Mouse (Mus musculus) frontal cortex, adult (tissue): Measurements from ENCODE around the gene Pdzrn3.

Experiments
- ATAC-seq: cut with Nextera tagmentation; 2 replicates; pipeline ENCODE4 v1.9.2; 2017; ENCODE audit warnings: mild to moderate bottlenecking, moderate library complexity, mixed read lengths; ENCODE audit not compliant: low TSS enrichment

Gene Pdzrn3

DNA sequence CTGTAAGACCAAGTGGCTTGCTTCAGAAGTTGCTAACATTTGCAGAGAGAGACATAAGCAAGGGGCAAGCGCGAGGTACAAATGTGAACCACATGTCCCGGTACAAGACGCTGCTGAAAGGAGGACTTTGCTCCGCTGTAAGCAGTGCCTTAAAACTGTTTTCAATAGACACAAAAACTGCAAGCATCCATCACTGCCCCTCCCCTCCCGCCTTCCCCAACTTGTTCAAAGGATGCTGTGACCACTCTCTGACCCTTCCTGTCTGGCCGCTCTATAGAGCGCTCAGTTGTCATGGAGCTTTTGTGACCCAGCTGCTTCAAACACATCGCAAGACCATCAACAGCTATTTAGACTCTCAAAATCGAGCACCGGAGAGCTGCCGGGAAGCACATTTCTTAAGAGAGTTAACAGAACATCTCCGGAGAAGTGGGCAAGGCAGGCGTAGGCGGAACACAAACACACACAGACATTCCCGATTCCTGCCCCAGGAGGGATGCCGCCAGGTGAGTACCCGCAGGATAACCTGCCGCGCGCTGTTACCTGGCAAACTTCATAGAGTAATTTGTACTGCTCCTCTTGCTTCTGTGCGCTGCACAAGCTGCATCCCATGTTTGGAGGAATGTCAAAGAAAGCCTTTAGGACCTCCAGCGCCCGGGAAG, 179.3 kb downstream of the Pdzrn3 start:
- ATAC-seq, result peak; percentile 22

DNA sequence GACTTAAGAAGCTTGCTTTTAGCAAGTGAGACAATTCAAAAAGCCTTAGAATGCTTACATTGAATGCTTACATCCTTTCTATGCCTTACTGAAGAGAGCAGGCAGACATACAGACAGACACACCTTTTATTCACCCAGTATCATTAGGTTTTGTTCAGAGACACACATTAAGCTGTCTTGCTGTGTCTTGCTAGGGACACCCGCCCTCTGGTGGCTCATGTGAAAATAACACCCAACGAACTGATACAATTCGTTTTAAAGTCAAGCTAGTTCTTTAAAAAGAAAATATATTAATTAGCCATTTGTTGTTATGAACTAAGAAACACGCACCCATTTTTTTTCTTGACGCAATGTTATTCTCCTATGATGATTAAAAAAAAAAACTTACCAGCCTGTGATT, 180.1 kb downstream of the Pdzrn3 start:
- ATAC-seq, result peak; percentile 38; the same call in 1 of the 2 replicates

DNA sequence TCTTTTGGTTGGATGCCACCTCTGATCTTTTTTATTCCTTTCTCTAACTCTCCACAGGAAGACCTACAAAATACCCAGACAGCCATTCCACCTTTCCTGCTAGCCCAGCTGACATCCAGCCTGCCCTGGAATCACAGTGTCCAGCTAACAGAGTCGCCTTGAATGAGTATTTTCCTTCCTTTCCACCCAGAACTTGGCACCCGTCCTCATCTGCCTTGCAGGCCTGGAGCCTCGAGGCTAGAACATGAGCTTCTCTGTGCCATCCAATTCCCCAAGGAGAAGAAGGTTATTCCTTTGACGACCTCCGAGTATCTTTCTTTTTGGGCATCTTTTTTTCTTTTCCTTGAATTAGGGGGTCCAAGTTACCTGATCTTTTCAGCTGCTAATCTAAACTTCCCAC, 181.8 kb downstream of the Pdzrn3 start:
- no peak for ATAC-seq

DNA sequence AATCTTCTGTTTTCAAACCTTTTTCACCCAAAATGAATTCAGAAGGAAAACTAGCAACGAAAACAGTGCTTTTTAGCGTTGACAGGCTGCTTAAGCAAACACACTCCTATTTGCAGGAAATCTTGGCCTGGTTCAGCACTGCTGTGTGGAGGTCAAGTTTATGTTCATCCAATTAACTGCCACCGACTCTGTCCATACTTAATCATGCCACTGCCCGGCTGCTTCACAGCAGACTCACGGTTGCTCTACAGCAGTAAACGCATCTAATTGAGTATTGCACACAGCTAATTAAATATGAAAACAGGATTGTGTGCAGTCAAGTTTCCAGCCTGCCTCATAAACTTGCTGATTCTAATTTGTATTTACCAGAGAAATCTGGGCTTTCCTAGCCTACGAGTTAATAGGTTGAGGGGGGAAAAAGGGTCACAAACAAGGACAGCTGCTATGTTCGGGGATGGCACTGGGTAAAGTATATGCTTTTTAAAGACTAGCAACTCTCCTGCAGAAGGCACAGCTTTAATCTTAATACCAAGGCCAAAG, 183.2 kb downstream of the Pdzrn3 start:
- ATAC-seq, result no peak

DNA sequence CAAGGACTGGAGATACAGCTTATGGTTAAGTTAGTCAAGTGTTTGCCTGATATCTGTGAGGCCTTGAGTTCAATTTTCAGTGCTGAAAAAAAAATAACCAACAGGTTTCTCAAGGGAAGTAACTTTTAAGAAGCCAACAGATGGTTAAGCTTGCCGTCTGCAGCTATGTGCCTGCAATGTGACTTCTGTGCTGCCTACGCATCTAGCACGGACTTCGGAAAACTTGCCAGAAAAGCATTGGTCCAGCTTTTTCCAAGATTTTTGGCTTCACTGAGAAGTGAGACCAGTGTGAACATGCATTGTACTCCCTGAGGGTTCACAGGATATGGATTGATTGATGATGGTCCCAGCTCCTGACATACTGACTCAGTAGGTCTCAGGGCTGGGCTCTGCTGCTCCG, 186.1 kb downstream of the Pdzrn3 start:
- ATAC-seq, result peak; percentile 42

DNA sequence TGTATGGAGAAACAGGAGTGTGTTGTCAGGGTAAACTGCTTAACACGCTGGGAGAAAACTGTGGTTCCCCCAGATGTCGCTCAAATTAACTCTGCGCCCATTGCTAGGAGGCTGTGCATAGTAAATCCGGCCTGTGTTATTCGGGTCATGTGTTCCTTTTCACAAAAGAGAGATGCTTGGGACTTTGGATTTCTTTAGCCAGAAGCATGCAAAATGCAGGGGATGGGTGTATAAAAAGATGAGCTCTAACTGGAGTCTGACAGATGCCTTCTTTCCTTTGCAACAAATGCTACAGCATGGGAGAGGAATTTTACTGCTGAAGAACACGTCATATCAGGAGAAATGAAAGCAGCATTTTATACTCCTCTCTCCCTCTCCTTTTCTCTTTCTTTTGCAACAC, 190.4 kb downstream of the Pdzrn3 start:
- peak; percentile 78 for ATAC-seq

DNA sequence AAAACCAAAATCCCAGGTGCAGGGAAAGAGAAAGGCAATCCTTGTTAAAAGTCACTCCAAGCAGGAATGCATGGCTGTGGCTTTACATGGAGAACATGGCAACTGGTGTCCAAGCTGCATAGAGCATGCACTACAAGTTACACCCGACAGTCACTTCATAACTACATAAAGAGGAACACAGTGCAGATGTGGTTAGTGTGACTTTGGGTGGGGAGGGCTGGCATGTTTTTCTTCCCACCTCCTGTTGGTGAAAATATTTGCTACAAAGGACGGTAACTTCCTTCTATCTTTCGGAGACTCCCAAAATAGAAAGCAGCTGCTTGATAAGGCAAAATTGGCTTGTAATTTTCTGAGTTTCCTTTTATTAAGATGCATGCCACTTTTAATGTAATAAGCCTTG, 190.8 kb downstream of the Pdzrn3 start:
- no peak for ATAC-seq

DNA sequence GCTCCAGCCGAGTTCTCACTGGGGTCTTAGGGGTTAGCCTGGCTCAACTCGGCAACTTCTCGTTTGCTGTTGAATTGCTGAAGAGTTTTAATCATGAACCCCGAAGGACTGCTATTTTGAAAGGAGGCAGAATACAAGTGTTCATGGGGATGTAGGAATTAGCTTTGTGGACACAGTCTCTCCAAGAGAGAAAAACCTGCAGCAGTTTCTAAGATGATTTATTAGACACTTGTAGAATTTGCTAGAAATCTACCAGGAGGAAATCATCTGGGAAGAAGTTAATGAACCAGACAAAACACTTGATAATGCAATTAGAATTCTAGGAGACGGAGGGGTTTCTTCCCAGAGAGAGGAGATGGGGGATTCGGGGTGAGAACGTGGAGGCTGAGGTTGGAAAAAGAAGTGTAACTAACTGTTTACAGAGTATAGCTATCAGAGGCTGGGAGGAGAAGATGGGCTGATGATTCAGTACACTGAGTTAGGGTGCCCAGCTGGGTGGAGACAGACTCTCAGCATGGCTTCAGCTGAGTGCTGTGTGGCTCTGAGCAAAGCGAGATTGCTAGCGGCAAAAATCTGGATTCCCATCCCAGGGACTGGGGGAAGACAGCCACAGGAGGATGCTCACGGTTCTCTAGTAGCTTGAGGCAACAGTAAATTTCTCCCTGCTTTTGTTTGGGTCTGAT, 193.5 kb downstream of the Pdzrn3 start:
- peak; percentile 75 for ATAC-seq

DNA sequence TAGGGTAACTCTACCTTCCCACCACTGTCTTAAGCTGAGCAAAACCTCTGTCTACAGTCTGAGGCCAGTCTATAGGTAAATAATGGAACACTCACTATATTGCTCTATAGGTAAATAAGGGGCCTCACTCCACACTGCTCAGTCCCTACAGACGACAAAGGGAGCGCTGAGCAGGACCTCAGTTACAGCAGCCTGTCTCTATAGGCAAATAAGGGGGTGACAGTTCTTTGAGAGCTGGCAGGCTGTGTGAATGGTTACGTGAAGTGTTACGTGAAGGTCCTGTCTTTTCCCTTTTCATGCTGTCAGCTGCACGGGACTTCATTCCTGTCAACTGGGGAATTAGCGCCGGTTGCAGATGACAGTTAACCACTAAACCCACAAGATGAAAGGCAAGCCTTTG, 207.0 kb downstream of the Pdzrn3 start:
- ATAC-seq, result no peak

DNA sequence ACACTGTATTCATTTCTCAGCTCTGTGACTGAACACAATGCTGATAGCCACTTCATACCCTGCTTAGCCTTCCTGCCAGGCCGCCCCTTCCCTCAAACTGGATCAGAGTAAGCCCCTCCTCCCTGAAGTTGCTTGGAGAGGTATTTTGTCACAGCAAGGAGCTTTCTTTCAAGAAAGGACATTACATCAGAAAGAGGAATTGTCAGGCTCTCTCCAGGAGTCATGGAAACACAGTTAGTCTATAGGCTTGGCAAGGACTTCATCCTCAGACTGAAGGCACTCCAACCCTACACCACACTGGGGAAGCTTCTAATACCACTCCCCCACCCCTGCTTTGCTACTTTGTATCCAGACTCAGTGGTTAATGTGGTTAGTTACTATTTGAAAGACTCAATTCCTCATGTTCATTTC, 224.2 kb downstream of the Pdzrn3 start:
- ATAC-seq, result no peak

DNA sequence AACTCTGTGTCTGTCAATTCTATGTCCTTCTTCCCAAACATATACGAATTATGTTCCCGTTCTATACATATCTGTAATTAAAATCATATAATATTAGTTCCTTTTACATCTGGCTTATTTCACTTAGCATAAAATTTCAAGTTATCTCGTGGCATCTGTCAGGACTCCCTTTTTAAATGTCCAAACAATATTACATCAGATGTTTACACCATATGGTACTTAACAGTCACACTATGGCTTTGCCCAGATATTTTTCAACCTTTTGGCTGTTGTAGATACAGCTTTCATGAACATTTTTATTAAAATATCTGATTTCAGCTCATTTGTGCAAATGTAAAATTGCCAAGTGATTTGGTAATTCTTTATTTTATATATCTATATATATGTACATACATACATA, 242.3 kb downstream of the Pdzrn3 start:
- no peak for ATAC-seq

DNA sequence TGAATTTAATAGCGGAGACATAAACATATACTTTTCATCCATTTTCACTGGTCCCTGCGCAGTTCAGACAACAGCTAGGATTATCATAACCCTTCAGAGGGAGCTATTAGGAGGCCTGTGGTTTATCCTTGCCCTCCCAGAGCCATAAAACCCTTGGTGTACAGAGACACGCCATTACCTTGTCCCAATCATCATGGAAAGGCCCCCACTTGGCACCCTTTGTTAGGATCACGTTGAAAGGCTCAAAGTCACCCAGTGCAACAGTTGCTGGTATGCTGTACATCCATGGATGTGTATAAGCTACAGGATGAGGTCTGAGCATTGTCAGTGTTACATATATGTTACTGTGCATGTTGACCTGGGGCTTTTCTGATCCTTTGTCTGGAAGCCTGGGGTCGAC, 252.3 kb downstream of the Pdzrn3 start:
- ATAC-seq, result no peak

DNA sequence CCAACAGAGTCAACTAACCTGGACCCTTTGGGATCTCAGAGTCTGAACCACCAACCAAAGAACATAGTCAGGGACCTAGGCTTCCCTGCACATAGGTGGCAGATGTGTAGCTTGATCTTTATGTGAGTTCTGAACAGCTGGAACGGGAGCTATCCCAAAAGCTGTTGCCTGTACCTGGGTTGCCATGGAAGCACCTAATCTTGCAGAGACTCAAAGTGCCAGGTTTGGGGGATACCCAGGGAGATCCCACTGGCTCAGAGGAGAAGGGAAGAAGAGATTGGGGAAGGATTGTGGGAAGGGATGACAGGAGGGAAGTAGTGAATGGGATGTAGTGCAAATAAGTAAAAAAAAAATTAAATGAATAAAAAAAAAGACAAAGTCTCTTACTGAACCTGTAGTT, 268.7 kb downstream of the Pdzrn3 start:
- no peak for ATAC-seq

DNA sequence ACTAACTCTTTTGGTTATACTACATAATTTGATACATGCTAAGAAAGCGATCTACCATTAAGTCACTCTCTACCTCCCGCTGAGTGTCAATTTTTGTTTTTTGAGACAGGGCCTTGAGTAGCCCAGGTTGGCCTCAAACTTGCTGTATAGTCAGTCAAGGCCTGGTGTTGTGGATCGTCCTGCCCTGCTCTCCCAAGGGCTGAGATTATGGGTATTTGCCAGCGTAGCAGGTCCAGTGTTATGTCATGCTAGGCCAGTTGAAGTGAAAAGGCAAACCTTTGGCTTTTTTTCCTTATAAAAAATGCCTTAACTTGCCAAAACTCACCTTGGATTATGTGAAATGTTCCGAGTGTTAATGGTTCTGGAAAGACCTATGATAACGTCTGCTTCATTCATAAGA, 274.2 kb downstream of the Pdzrn3 start:
- ATAC-seq, result no peak

DNA sequence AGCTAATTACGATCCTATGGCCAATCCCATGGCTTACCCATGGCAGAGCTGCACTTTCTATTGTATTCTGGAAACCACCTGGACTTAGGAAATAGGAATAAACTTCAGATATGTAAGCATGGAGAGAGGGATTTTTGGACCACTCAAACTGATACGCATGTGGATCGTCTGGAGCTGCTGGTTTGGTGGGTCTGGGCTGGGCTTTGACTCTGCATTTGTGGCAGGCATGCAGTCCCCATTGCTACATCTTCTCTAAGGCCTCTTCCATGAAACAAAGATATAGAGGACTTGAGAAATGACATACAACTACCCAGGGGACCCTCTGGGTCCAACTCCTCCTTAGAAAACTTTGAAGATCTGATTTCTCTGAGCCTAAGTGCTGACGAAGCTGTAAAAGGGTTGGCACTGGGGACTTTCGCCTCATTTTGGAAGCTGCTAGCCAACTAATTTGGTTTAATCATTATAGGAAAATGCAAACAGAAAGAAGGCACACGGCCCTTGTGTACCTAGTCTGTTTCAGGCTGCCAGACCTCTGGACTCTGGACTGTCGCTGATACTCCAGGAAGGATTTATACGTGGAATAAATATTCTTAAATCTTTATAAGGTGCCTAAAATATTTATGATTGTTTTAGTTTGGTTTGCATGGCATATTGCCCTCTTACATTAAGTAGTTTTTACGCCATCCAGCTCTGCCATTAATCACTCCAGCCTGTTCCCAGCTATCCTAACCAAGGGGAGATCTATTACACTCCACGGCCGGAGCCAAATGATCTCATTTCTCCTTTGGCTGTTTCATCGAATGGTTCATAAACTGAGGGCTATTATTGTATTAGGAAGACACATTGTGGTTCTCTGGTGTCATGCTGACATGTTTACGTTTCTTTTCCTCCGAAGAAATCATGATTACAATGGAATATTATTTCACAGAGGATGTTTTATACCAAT, 275.7 kb downstream of the Pdzrn3 start:
- ATAC-seq, result no peak
